Mouse (Mus musculus) midbrain, embryonic 12.5 days (tissue): ENCODE measurements around the gene Ccr6. TPM values are rescaled to one million over a fixed set of nuclear protein-coding genes. Genes with fewer than 3 reads are reported as not detected.

Source experiments
- polyA plus RNA-seq: library from polyadenylated mRNA; unstranded; fragments of >200 nt; fragmentation: Nextera tagmentation; extraction: Ambion mirVana; gene quantifications from 2 replicates; pipeline ENCODE4 v1.2.1, GENCODE M21; 2016

Gene Ccr6
- polyA plus RNA-seq, 1 experiment from 2014 or later, result not detected

Other genes starting within 250 kb of the Ccr6 start
- 0.26 TPM in 1 of 2 replicates, not detected in the other for gene Gm49673, start 88.3 kb upstream of the Ccr6 start, polyA plus RNA-seq
- gene Rnaset2a, start 87.9 kb upstream of the Ccr6 start, polyA plus RNA-seq, result 12.9 and 14.9 TPM in 2 replicates
- gene Fgfr1op, start 70.5 kb upstream of the Ccr6 start, polyA plus RNA-seq, result 40.6 and 46.4 TPM in 2 replicates
- 116 TPM in 2 replicates for gene Mpc1, start 46.9 kb downstream of the Ccr6 start, polyA plus RNA-seq
- 104 TPM in 2 replicates for gene Sft2d1, start 75.1 kb downstream of the Ccr6 start, polyA plus RNA-seq
- gene Prr18, start 101.4 kb downstream of the Ccr6 start, polyA plus RNA-seq, result 3.9 and 4.1 TPM in 2 replicates
- gene T2, start 119.9 kb downstream of the Ccr6 start, polyA plus RNA-seq, result 0.71 TPM in 1 of 2 replicates, not detected in the other
- gene T, start 198.4 kb downstream of the Ccr6 start, polyA plus RNA-seq, result 0.54 and 0.64 TPM in 2 replicates